ENCODE assay signal across 21 mouse cellular contexts in genomic region chr6:8630531-8630930, GRCm38 (mm10).
"Had no signal": no experiment of that assay in that cellular context is flagged by ENCODE, and none has a peak within 500 bp of the region (broad histone marks: within the 10 kb centered on the region; RNA-seq: fewer than 3 reads in every experiment).

No protein-coding gene starts in this region.

- H3K4me2 ChIP-seq: lung, embryonic 15.5 days; midbrain, embryonic 11.5 days; midbrain, embryonic 13.5 days; midbrain, embryonic 15.5 days; neural tube, embryonic 13.5 days; neural tube, embryonic 15.5 days had no signal

- DNase-seq: lung, adult 2 months; lung, postnatal 14 days; lung, postnatal 36 days; retina, postnatal 1 day; right cerebral cortex, adult 18-20 months; right cerebral cortex, postnatal 25 days; right cerebral cortex, postnatal 4 days; spleen, adult 18-20 months; thymus, adult 18-20 months; thymus, postnatal 14 days; thymus, postnatal 36 days had no signal

- H3K27ac ChIP-seq: lung, embryonic 15.5 days; macrophage; midbrain, embryonic 13.5 days; midbrain, embryonic 15.5 days; neural tube, embryonic 13.5 days; neural tube, embryonic 15.5 days had no signal

- H3K4me3 ChIP-seq: lung, embryonic 15.5 days; megakaryocyte, embryonic 14.5 days; midbrain, embryonic 13.5 days; midbrain, embryonic 15.5 days; myocyte; neural tube, embryonic 13.5 days; neural tube, embryonic 15.5 days had no signal

- H3K4me1 ChIP-seq: lung, embryonic 15.5 days; midbrain, embryonic 13.5 days; midbrain, embryonic 15.5 days; neural tube, embryonic 13.5 days; neural tube, embryonic 15.5 days had no signal

- H3K36me3 ChIP-seq: lung, embryonic 15.5 days; midbrain, embryonic 13.5 days; midbrain, embryonic 15.5 days; neural tube, embryonic 13.5 days had no signal

- H3K27me3 ChIP-seq: lung, embryonic 15.5 days; megakaryocyte, embryonic 14.5 days; midbrain, embryonic 13.5 days; midbrain, embryonic 15.5 days; neural tube, embryonic 13.5 days; neural tube, embryonic 15.5 days had no signal

- H3K9me3 ChIP-seq: lung, embryonic 15.5 days; megakaryocyte, embryonic 14.5 days; midbrain, embryonic 13.5 days; midbrain, embryonic 15.5 days; neural tube, embryonic 13.5 days; neural tube, embryonic 15.5 days had no signal

- ATAC-seq: lung, postnatal 0 days; midbrain, embryonic 13.5 days; midbrain, embryonic 15.5 days had no signal

- H3K9ac ChIP-seq: lung, embryonic 15.5 days; midbrain, embryonic 13.5 days; midbrain, embryonic 15.5 days; neural tube, embryonic 13.5 days; neural tube, embryonic 15.5 days had no signal
